23 mouse cellular contexts compared by ENCODE assay signal in genomic region chr13:12188804-12189203, GRCm38 (mm10).
"Had no signal": no experiment of that assay in that cellular context is flagged by ENCODE, and none has a peak within 500 bp of the region (broad histone marks: within the 10 kb centered on the region; RNA-seq: fewer than 3 reads in every experiment).

No protein-coding gene starts in this region.

- H3K27ac ChIP-seq: kidney, embryonic 15.5 days; limb, embryonic 10.5 days; limb, embryonic 13.5 days; liver, embryonic 12.5 days; liver, embryonic 15.5 days; lung, embryonic 15.5 days; midbrain, embryonic 12.5 days; midbrain, embryonic 15.5 days; neural tube, embryonic 12.5 days; neural tube, embryonic 15.5 days; stomach, postnatal 0 days had no signal

- H3K9ac ChIP-seq: kidney, embryonic 15.5 days; limb, embryonic 13.5 days; liver, embryonic 12.5 days; liver, embryonic 15.5 days; lung, embryonic 15.5 days; midbrain, embryonic 12.5 days; midbrain, embryonic 15.5 days; neural tube, embryonic 12.5 days; neural tube, embryonic 15.5 days had no signal

- H3K4me1 ChIP-seq: kidney, embryonic 15.5 days; limb, embryonic 10.5 days; limb, embryonic 13.5 days; liver, embryonic 12.5 days; liver, embryonic 15.5 days; lung, embryonic 15.5 days; midbrain, embryonic 12.5 days; midbrain, embryonic 15.5 days; neural tube, embryonic 12.5 days; neural tube, embryonic 15.5 days had no signal

- DNase-seq: kidney, postnatal 10 days; kidney, postnatal 4 days; liver; lung, adult 18-20 months; lung, postnatal 10 days; lung, postnatal 4 days; right cerebral cortex, adult 18-20 months; right cerebral cortex, postnatal 14 days; right cerebral cortex, postnatal 4 days; thymus, adult 2 months; thymus, postnatal 14 days; thymus, postnatal 4 days had no signal

- H3K4me2 ChIP-seq: kidney, embryonic 15.5 days; limb, embryonic 13.5 days; liver, embryonic 12.5 days; liver, embryonic 15.5 days; lung, embryonic 15.5 days; midbrain, embryonic 12.5 days; midbrain, embryonic 15.5 days; neural tube, embryonic 12.5 days; neural tube, embryonic 15.5 days had no signal

- H3K4me3 ChIP-seq: kidney, embryonic 15.5 days; limb, embryonic 10.5 days; limb, embryonic 13.5 days; liver, embryonic 12.5 days; liver, embryonic 15.5 days; lung, embryonic 15.5 days; midbrain, embryonic 12.5 days; midbrain, embryonic 15.5 days; neural tube, embryonic 12.5 days; neural tube, embryonic 15.5 days had no signal

- H3K36me3 ChIP-seq: midbrain, embryonic 15.5 days had no signal

- ATAC-seq: liver, embryonic 12.5 days; midbrain, embryonic 15.5 days had no signal

- H3K27me3 ChIP-seq: kidney, embryonic 15.5 days; limb, embryonic 13.5 days; liver, embryonic 12.5 days; liver, embryonic 15.5 days; lung, embryonic 15.5 days; midbrain, embryonic 12.5 days; midbrain, embryonic 15.5 days; neural tube, embryonic 12.5 days; neural tube, embryonic 15.5 days had no signal

- H3K9me3 ChIP-seq: kidney, embryonic 15.5 days; limb, embryonic 10.5 days; limb, embryonic 13.5 days; liver, embryonic 12.5 days; liver, embryonic 15.5 days; lung, embryonic 15.5 days; midbrain, embryonic 12.5 days; midbrain, embryonic 15.5 days; neural tube, embryonic 12.5 days; neural tube, embryonic 15.5 days had no signal
